Mouse (Mus musculus) myocyte (in vitro differentiated cells): Measurements from ENCODE around the gene Nr2c2ap. TPM values are rescaled to one million over a fixed set of nuclear protein-coding genes. Genes with fewer than 3 reads are reported as not detected.
A peak's percentile ranks its signal among the peaks of the same experiment; 100 is the strongest.

ENCODE experiments used
- H3K27me3 ChIP-seq: one replicate; pipeline ENCODE4 v1.6.1; 2011; ENCODE audit not compliant: control insufficient read depth, insufficient read depth, insufficient read length
- H3K36me3 ChIP-seq: one replicate; pipeline ENCODE4 v1.6.1; 2011; ENCODE audit not compliant: control insufficient read depth, insufficient read depth
- H3K4me2 ChIP-seq: one replicate; pipeline ENCODE4 v1.6.1; 2011; ENCODE audit warnings: low read depth, control low read depth
- H3K4me3 ChIP-seq: one replicate; pipeline ENCODE4 v1.5.1; 2011; ENCODE audit warnings: mild to moderate bottlenecking, control low read depth, moderate library complexity
- H3K79me2 ChIP-seq: one replicate; pipeline ENCODE4 v1.6.1; 2011; ENCODE audit not compliant: control insufficient read depth, insufficient read depth
- H3ac ChIP-seq: one replicate; pipeline ENCODE4 v1.6.1; 2011; ENCODE audit not compliant: control insufficient read depth, insufficient read length
- CEBPB ChIP-seq: IDR thresholded peaks from 2 replicates; pipeline ENCODE4 v1.6.1; 2011; ENCODE audit warnings: mild to moderate bottlenecking, moderate library complexity; ENCODE audit not compliant: poor library complexity, insufficient read depth, severe bottlenecking
- E2F4 ChIP-seq: IDR thresholded peaks from one replicate; pipeline ENCODE4 v1.6.1; 2011; ENCODE audit warnings: mild to moderate bottlenecking, control low read depth, moderate library complexity; ENCODE audit not compliant: insufficient read depth
- MAX ChIP-seq: IDR thresholded peaks from one replicate; pipeline ENCODE4 v1.6.1; 2011; ENCODE audit warnings: low read depth, mild to moderate bottlenecking, control low read depth
- MYOD1 ChIP-seq, 3 experiments: IDR thresholded peaks; one replicate each; pipeline ENCODE4 v1.6.1; 2011; ENCODE audit warnings: control low read depth in 2 of 3, low read depth in 2 of 3, mild to moderate bottlenecking in 2 of 3, moderate library complexity in 1 of 3; ENCODE audit not compliant: insufficient read length in 2 of 3, control insufficient read depth in 1 of 3
- MYOG ChIP-seq, 3 experiments: IDR thresholded peaks; one replicate each; pipeline ENCODE4 v1.6.1; 2011; ENCODE audit warnings: control low read depth in 2 of 3, low read depth in 2 of 3, mild to moderate bottlenecking in 2 of 3; ENCODE audit not compliant: insufficient read length in 2 of 3, control insufficient read depth in 1 of 3, insufficient read depth in 1 of 3
- POLR2A ChIP-seq: IDR thresholded peaks from one replicate; pipeline ENCODE4 v1.6.1; 2011; ENCODE audit warnings: low read depth, mild to moderate bottlenecking, control low read depth, moderate library complexity; ENCODE audit not compliant: insufficient read length
- POLR2AphosphoS2 ChIP-seq: IDR thresholded peaks from one replicate; pipeline ENCODE4 v1.6.1; 2011; ENCODE audit warnings: low read depth, control low read depth; ENCODE audit not compliant: insufficient read length
- REST ChIP-seq: IDR thresholded peaks from one replicate; pipeline ENCODE4 v1.6.1; 2011; ENCODE audit warnings: mild to moderate bottlenecking, control low read depth, moderate library complexity; ENCODE audit not compliant: insufficient read depth, insufficient read length
- SRF ChIP-seq: IDR thresholded peaks from one replicate; pipeline ENCODE4 v1.6.1; 2011; ENCODE audit warnings: low read depth; ENCODE audit not compliant: control insufficient read depth, insufficient read length
- TCF12 ChIP-seq: IDR thresholded peaks from one replicate; pipeline ENCODE4 v1.6.1; 2011; ENCODE audit warnings: mild to moderate bottlenecking, control low read depth; ENCODE audit not compliant: poor library complexity, insufficient read depth, severe bottlenecking
- TCF3 ChIP-seq: IDR thresholded peaks from one replicate; pipeline ENCODE4 v1.6.1; 2011; ENCODE audit warnings: low read depth, control low read depth; ENCODE audit not compliant: insufficient read length
- USF1 ChIP-seq: IDR thresholded peaks from one replicate; pipeline ENCODE4 v1.6.1; 2011; ENCODE audit warnings: low read depth, mild to moderate bottlenecking, control low read depth, moderate library complexity
- polyA plus RNA-seq: library from polyadenylated mRNA; unstranded; fragments of >200 nt; fragmentation: generic; extraction: Trizol; gene quantifications from one replicate; pipeline ENCODE4 v1.2.1, GENCODE M21; 2012; ENCODE audit warnings: missing spikeins

Nr2c2ap gene
- polyA plus RNA-seq, 1 experiment = 41.3 TPM

DNA sequence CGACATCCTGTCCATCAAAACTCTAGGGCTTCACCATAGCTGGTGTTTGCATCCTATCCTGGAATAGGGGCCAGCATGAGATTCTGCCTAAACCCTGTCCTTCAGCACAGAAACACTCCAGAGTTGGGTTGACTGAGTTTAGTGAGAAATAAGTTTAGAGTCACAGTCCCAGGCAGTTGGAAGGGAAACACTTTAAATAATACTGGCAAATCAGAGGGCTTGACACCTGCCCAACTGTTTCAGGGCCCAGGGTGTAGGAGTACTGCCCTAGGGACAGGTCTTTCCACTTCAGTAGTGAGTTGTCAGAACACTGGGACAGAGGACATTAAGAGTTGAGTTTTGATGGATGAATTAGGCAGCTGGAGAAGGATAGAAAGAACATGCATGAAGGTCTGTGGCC, 45.0 kb upstream of the Nr2c2ap start:
- TF ChIP-seq MYOG (IDR thresholded peaks at IDR 0.05; ENCODE audit: control insufficient read depth in 1 of 3, insufficient read depth in 1 of 3, insufficient read length in 2 of 3, low read depth in 2 of 3) = no peak
- TF ChIP-seq MAX = no peak
- no peak for TF ChIP-seq E2F4
- no peak for TF ChIP-seq POLR2A
- TF ChIP-seq SRF = no peak
- no peak for TF ChIP-seq POLR2AphosphoS2
- TF ChIP-seq MYOD1 (IDR thresholded peaks at IDR 0.05; ENCODE audit: control insufficient read depth in 1 of 3, insufficient read length in 2 of 3, low read depth in 2 of 3) = no peak
- no peak for TF ChIP-seq TCF12
- no peak for TF ChIP-seq REST
- TF ChIP-seq CEBPB = no peak
- TF ChIP-seq USF1 = no peak
- TF ChIP-seq TCF3 = no peak
- H3ac ChIP-seq = no peak overlapping the region
- no peak overlapping the region for H3K4me2 ChIP-seq
- H3K79me2 ChIP-seq = no peaks in the 10 kb centered on the region
- H3K4me3 ChIP-seq = no peak overlapping the region
- peaks cover 34% of the 10 kb centered on the region for H3K27me3 ChIP-seq
- H3K36me3 ChIP-seq = no peaks in the 10 kb centered on the region

DNA sequence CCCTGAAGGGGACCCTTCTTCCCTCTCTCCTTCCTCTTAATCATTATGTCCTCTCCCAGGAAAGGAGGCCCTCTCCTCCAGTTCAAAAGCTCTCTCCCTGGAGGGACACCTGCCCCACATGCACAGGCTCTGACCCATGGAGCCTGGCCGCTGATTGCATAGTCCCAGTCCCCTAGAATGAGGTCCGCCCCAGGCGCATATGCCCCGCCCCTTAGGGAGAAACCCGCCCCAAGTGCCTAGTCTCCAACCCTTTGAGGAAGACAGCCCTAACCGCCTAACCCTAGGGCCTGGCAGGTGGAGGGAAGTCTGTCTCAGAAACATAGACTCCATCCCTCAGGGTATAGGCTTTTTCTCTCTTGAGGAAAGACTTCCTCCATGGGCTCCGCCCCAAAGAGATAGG, 43.9 kb upstream of the Nr2c2ap start:
- TF ChIP-seq REST = no peak
- TF ChIP-seq SRF = no peak
- no peak for TF ChIP-seq USF1
- no peak for TF ChIP-seq TCF3
- no peak for TF ChIP-seq MYOD1 (IDR thresholded peaks at IDR 0.05; ENCODE audit: control insufficient read depth in 1 of 3, insufficient read length in 2 of 3, low read depth in 2 of 3)
- TF ChIP-seq POLR2AphosphoS2 = no peak
- no peak for TF ChIP-seq MAX
- TF ChIP-seq E2F4 = no peak
- no peak for TF ChIP-seq CEBPB
- no peak for TF ChIP-seq TCF12
- no peak for TF ChIP-seq MYOG (IDR thresholded peaks at IDR 0.05; ENCODE audit: control insufficient read depth in 1 of 3, insufficient read depth in 1 of 3, insufficient read length in 2 of 3, low read depth in 2 of 3)
- no peak for TF ChIP-seq POLR2A
- H3K27me3 ChIP-seq = peaks cover 34% of the 10 kb centered on the region

DNA sequence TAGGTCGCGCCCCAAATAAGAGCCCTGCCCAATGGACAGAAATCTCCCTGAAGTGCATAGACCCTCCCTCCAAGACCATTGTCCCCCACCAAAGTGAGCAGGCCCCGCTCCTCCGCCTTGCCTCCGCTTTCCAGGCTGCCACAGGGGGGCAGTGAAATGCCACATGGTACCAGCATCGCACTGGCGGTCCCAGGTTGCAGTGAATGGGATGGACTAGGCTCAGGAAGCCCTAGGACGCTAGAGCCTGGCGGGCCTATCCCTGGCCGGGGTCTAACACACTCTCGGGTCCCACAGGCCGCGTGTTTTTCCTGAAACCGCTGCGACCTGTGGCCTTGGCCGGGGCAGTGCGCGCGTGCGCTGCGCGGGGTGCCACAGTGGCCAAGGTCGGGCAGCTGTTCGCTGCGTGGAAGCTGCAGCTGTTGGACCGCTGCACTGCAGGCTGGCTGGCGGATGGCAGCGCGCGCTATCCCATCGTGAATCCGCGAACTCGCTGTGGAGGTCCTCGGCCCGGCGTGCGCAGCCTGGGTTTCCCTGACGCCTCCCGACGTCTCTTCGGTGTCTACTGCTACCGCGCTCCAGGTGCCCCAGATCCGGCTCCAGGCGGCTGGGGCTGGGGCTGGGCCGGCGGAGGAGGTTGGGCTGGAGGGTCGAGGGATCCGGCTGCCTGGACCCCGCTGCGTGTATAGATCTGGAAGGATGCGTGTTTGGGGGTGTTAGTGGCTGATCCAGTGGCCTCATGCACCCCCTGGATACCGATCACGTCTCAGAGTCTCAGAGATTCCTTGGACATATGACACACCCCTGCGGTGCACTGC, 43.1 kb upstream of the Nr2c2ap start:
- H3K79me2 ChIP-seq = no peaks in the 10 kb centered on the region
- no peak for TF ChIP-seq POLR2AphosphoS2
- peak in 2 of 3 experiments; percentile 52 to 88 for TF ChIP-seq MYOG (IDR thresholded peaks at IDR 0.05; ENCODE audit: control insufficient read depth in 1 of 3, insufficient read depth in 1 of 3, insufficient read length in 2 of 3, low read depth in 2 of 3)
- TF ChIP-seq MYOD1 (IDR thresholded peaks at IDR 0.05; ENCODE audit: control insufficient read depth in 1 of 3, insufficient read length in 2 of 3, low read depth in 2 of 3) = peak in 2 of 3 experiments; percentile 62 to 66
- TF ChIP-seq MAX = no peak
- peaks cover 34% of the 10 kb centered on the region for H3K27me3 ChIP-seq
- H3ac ChIP-seq = no peak overlapping the region
- no peak overlapping the region for H3K4me3 ChIP-seq
- no peak overlapping the region for H3K4me2 ChIP-seq
- H3K36me3 ChIP-seq = no peaks in the 10 kb centered on the region

More for the DNA sequence above, 43.9 kb upstream of the Nr2c2ap start:
- no peaks in the 10 kb centered on the region for H3K79me2 ChIP-seq
- H3ac ChIP-seq = no peak overlapping the region
- no peak overlapping the region for H3K4me2 ChIP-seq
- H3K36me3 ChIP-seq = no peaks in the 10 kb centered on the region
- no peak overlapping the region for H3K4me3 ChIP-seq

DNA sequence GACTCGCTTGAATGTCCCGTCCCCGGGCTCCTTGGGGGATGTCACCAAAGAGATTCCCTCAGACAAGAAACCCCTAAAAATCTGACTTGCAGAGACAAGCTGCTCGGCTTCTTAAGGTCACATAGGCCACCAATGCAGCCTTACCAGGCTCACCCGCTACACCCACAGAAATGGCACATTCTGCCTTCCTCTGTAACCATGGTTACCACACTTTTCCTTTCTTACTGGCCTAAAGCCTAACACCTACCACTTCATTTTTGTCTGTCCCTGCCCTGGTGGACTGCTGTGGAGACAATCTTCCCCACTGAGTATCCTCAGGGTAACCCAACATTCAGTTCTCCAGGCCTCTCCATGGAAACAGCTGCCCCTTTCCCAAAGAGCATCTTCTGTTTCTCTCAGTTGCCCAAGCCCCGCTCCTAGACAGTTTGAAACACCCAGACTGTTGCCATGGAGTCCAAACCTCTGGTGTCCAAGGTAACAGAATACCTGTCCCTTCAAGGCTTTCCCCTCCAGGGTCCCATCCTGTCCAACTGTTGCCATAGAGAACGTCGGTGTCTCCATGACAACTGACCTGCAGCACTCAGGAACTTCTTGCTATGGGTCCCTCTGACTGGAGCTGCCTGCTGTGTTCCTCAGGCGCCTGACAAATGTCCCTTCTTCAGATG, 41.7 kb upstream of the Nr2c2ap start:
- Histone ChIP-seq H3ac (no peak overlapping the region), H3K4me2 (no peak overlapping the region), H3K4me3 (no peak overlapping the region), H3K36me3 (no peaks in the 10 kb centered on the region), H3K27me3 (peaks cover 27% of the 10 kb centered on the region), H3K79me2 (no peaks in the 10 kb centered on the region)
- TF ChIP-seq MAX (no peak), POLR2A (no peak), POLR2AphosphoS2 (no peak), E2F4 (no peak), SRF (no peak), USF1 (no peak), TCF3 (no peak), TCF12 (no peak), MYOD1 (IDR thresholded peaks at IDR 0.05; ENCODE audit: control insufficient read depth in 1 of 3, insufficient read length in 2 of 3, low read depth in 2 of 3) (no peak), REST (no peak)
